Mouse (Mus musculus) cerebellum, adult 2 months (tissue): ENCODE measurements around the gene Gm17655.
"Not testable (repeated sequence)": the region's sequence is repeated elsewhere in the genome, so short reads cannot be mapped to it uniquely, and the experiment has no call there.

Experiments used
- CTCF ChIP-seq: fragments of 200-500 bp; IDR thresholded peaks from 2 replicates; pipeline ENCODE4 v1.5.1; 2011; ENCODE audit warnings: low read depth, mild to moderate bottlenecking, control low read depth, low read length, moderate library complexity, borderline replicate concordance; ENCODE audit not compliant: insufficient read depth
- POLR2A ChIP-seq: fragments of 200-500 bp; IDR thresholded peaks from 2 replicates; pipeline ENCODE4 v1.6.1; 2011; ENCODE audit warnings: low read length, control low read depth, borderline replicate concordance; ENCODE audit not compliant: insufficient read depth

DNA sequence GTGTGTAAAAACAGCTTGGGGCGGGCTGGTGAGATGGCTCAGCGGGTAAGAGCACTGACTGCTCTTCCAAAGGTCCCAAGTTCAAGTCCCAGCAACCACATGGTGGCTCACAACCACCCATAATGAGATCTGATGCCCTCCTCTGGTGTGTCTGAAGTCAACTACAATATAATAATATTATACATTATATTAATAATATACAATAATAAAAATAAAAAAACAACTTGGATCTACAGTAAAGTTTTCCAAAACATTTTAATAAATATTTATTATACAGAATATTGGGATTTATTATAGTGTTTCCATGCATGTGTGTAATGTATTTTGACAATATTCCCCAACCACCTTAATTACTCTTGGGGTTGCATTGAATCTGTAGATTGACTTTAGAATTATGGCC is at the start of gene Gm17655:
- TF ChIP-seq POLR2A, CTCF: not testable (repeated sequence)
